Mouse (Mus musculus) yolk sac, embryonic 10.5 days (tissue): ENCODE results near the gene Abcc3.

Source experiments
- DNase-seq: peaks from one replicate; pipeline ENCODE4 v3.0.0-alpha.2; 2017; ENCODE audit warnings: low spot score

Abcc3 gene

DNA sequence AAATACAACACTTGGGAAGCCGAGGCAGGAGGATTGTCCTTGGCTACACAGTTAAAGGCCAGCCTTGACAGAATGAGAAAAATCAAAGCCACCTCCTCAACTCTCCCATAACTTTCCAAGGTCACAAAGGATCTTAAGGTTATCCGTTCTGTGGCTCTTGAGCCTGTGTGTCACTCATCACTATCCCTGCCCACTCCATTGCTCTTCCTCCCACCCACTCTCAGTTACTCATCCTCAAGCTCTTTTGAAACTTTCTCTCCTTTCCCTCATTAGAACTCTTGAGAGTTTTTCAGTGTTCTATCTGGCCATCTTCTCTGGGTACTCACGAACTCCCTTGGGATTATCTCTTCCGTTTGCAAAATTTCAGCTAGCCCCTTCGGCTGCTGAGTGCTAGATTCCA is 68.2 kb downstream of the Abcc3 start:
- DNase-seq, result no peak

DNA sequence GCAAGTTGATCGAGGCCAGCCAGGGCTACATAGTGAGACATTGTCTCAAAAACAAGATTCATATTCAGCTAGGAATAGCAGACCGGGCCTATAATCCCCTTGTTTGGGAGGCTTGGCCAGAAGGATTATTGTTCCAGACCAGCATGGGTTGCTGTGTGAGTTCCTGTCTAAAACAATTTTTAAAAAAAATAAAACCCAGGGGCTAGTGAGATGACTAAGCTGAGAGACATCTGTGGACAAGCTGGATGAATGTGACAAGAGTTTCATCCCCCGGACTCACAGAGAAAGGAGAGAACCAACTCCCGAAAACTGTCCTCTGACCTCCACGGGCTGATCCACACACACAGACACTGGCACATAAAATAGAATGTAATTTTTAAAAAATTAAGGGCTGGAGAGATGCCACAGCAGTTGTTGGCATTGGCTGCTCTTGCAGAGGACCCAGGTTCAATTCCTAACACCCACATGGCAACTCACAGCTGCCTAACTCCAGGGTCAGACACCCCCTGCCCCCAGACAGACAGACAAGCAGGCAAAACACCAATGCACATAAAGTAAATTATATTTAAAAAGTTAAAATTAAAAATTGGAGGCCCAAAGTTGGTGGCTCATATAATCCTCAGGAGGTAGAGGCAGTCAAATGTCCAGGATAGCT is 69.4 kb downstream of the Abcc3 start:
- DNase-seq, result no peak

DNA sequence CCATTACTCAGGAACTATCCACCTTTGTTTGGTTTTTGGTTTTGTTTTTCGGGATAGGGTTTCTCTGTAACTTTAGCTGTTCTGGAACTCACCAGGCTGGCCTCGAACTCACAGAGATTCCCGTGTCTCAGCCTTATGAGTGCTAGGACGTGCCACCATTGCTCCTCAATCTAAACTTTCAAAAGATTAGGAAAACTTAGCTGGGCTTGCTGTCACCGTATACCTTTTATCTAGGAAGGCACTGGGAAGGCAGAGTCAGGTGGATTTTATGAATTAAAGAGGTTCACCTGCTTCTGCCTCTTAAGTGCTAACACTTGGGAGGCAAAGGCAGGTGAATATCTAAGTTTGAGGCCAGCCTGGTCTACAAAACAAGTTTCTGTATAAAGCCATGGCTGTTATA is 70.2 kb downstream of the Abcc3 start:
- DNase-seq, result no peak

DNA sequence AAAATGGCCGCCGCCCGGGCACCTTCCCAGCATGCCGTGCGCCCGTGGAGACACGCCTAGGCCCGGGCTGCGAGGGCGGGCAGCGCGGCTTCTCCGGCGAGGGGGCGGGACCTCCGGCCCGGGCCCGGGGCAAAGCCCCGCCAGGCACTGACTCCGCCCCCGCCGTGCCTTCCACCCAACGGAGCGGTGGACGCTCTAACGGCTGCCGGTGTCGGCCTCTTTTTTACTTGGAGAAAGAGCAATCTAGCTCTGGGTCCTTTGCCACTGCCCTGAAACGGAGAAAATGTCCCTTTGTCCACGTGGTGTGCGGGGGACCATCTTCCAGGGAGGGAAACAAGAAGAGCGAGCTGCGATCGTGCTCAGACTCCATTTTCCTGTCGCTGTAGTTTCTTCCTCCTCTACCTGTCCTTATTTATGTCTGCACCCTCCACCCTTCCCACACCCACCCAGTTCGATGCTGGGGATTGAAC is 70.8 kb downstream of the Abcc3 start, which contains the start of gene Luc7l3:
Gene Luc7l3 (minus strand): TSS at position 58 of the 470 bp plus-strand sequence.
- DNase-seq, result peak; percentile 92

DNA sequence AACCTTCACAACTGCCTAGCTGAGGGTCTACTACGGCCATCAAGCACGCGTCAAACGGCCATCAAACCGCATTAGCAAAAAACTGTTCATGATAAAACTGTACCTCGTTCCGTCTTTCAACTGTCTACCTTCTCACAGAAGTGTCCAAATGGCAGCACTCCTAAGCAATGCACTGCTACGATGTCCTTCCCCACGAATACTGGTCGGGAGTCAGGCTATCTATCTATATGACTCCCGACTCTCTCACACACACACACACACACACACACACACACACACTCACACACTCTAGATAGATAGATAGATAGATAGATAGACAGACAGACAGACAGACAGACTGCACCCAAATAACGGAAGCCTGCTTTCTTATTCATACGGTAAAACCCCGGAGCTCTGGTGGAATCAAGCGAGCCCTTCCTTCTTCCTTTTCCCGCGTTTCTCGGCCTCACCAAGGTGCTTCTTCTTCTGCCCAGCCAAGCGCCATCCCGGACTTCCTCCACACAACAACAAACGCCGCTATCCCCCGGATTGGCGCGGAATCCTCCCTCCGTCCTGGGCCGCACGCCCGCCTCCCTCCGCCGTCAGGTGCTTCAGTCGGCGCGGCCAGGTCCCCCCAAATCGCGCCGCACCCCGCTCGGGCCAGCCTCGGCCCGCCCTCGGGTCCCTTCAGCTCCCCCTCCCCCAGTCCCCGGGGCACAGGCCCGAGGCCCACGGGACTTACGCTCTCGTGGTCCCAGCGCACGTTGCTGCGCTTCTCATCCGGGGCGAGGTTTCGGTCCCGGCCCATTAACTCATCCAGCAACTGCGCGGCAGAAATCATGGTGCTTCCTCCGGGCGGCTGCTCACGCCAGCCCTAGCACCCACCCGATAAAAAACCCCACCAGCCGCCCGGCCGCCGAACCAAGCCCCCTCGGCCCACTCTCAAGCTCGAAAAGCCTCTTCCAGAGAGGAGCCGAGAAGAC is 71.5 kb downstream of the Abcc3 start:
- DNase-seq, result peak; percentile 34

DNA sequence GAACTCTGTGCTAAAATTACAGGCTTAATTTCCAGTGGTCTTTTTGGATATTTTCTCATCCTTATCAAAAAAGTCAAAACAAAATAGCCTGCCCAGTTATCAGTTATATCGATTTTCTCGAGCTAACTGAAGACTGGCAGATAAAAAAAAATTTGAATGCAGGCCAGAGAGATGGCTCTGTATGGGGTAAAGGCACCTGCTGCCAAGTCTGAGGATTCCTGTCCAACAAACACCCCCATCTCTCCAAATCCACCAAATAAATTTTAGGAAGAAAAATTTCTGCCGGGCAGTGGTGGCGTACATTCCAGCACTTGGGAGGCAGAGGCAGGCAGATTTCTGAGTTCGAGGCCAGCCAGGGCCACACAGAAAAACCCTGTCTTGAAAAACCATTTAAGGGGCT is 74.7 kb downstream of the Abcc3 start:
- no peak for DNase-seq

DNA sequence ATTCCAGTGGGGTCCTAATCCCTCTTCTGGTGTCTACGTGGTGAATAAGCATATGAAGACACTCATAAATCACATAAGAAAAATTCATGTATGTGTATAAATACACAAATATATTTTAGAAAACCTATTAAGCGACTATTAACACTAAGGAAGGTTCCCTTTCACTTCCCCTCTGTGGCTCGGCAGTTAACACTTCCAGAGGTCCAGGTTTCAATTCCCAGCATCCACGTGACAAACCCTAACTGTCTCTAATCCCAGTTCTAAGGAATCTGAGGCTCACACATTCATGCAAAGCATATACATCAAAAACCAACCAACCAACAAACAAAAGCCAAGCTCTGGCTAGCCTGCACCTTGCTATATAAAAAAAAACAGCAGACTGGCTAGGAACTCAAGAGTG is 75.3 kb downstream of the Abcc3 start:
- no peak for DNase-seq

DNA sequence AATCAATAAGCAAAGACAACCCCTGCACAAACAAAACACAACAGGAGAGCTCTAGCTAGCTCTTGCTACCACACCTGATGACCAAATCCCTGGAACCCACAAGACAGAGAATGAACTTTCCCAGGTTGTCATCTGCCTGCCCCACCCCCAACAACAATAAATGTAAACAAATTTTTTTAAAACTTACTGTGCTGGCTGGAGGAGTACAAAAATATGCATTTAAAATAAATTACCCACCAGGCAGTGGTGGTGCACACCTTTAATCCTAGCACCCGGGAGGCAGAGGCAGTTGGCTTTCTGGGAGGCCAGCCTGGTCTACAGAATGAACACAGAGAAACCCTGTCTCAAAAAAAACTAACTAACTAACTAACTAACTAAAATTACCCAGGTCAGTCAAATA is 75.8 kb downstream of the Abcc3 start:
- DNase-seq, result no peak

DNA sequence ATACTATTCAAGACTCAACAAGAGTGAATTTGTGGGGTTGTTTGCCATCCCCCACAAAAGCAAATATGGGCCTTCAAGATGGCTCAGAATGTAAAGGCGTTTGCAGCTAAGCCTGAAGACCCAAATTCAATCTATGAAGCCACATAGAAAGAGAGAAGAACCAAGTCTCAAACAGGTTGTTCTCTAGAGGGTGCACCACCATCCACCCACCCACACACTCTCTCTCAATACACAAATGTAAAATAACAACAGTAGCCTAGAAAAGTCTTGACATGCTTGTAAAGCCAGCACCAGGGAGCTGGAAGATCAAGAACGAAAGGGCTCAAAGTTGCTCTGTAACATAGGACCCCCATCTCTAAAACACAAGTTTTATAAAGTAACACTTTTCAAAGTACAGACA is 76.3 kb downstream of the Abcc3 start:
- no peak for DNase-seq

DNA sequence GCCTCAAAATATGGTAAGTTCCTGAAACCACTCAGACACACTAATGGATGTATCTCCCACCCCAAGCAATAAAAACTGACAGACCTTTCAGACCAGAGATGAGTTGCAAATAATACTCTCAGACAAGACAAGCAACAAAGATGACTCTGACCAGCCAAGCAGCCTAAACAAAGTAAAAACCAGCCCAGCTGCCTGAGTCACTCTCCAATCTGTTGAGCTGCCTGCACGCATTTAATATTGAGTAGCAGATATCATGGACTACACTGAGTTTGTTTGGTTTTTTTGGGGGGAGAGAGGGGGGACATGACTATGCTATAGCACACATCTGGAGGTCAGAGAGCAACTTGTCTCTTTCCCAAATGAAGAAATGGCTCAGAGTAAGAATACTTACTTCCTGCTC is 77.5 kb downstream of the Abcc3 start:
- no peak for DNase-seq

DNA sequence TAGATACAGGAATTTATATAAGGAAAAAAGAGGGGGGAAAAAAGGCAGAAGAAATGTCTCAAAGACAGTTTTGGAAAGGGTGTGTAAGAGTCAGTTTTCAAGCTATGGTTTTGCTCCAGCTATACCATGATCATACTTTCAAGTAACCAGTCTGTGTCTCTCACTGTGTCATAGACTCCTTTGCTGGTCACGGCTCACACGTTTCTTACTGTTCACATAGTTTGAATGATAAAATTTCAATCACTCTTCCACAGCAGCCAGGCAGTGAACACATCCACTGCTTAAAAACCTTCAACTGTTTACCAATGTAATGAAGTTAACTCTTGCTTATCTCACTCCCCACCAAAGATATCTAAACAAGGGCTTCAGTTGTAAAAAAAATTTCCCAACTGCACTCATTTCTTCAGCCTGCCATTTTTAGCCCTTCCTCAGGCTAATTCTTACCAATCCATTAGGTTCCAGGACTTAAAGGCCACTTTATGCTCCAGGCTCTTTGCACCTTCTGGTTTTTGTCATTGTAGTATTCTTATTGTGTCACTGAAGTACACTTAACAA is 78.6 kb downstream of the Abcc3 start:
- no peak for DNase-seq

DNA sequence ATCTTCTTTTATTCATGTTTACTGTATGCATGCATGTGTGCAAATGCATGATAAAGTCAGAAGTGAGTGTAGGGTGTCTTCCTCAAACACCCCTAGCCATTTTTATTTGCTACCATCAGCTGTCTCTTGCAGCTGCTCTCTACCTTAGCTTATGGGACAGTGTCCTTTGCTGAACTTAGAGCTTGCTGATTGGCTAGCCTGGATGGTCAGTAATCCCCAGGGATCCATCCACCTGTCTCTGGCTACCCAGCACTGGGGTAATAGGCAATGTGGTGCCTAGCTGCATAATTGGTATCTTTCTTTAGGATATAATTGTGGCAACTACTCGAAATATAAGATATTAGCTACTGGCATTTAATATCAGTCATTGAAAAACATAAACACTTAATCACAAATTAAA is 80.1 kb downstream of the Abcc3 start:
- DNase-seq, result no peak

DNA sequence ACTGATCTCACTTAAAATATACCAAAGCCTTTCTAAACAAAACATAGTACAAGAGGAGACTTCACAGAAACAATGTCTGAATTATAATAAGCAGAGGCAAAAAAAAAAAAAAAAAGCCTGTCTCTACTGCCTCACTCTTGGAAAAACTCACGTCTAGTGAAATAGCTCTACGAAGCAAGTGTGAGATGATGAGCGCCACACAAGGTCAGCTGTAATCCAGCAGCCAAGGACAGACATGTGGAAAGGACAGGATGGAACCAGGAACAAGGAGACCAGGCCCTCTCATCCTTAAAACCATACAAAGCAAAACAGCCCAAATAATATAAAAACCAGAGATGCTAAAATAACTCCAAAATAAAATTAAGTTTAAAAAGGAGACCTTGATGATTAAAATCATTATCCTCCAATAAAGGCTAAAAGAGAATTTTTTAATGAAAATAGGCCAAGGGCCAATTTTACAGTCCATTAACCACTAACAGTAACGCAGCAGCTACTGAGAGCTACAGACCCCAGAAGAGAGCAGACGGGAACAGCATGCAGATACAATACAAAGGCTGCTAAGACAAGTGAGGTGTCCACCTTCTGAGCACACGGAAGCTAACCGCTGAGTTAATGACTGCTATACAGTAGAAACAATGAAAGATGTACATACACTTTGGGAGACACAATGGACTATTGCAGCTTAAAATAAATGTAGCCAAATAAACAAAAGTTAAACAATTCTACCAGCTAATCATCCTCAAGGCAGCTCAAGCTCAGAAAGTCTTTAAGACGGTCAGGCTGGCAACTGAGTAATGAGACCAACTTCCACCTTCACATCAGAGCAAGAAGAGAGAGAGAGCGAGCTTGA is 97.6 kb downstream of the Abcc3 start:
- DNase-seq, result no peak
